In the genomic region with DNA sequence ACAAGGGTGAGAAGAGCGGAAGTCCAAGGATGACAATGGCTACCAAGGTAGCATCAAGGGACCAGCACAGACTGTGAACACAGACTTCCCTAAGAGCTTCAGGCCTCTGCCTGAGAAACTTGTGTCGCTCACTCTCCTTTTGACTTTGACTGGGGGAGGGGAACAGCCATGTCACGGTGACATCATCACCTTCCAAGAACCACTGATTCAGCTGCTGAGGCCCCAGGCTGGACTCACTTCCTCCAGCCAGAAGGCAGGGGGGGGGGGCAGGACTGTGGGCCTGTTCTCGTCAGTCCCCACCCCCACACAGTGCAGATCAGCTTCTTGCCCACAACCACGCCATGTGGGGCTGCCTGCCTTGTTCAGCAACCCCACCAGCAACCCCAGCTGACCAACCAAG, we compare ENCODE assay signal across 7 mouse cellular contexts. TPM values are rescaled to one million over a fixed set of nuclear protein-coding genes. Genes with fewer than 3 reads are reported as not detected.
DNase-seq lines count a peak whose midpoint lies in the region; ATAC-seq and TF ChIP-seq lines count a peak whose summit lies in the region.

No protein-coding gene starts in this region.

- peak; percentile 39 for ATAC-seq in heart, postnatal 0 days (ENCODE audit: insufficient read depth, low read depth)
- peak; percentile 22; the same call in 1 of the 2 replicates for ATAC-seq in limb, embryonic 13.5 days (ENCODE audit: low FRiP score, low read depth)
- peak; percentile 53 for ATAC-seq in midbrain, postnatal 0 days (ENCODE audit: low FRiP score)

- WGBS in heart, postnatal 0 days, result 36% methylated on average over 5 of the region's 5 CpGs
- 32% methylated on average over 5 of the region's 5 CpGs for WGBS in limb, embryonic 13.5 days
- WGBS in midbrain, postnatal 0 days, result 58% methylated on average over 5 of the region's 5 CpGs

- H3K36me3 ChIP-seq in heart, postnatal 0 days (replicated peaks; ENCODE audit: control insufficient read depth, insufficient read depth, low read length), result no peaks in the 10 kb centered on the region
- no peaks in the 10 kb centered on the region for H3K36me3 ChIP-seq in limb, embryonic 13.5 days
- H3K36me3 ChIP-seq in midbrain, postnatal 0 days (ENCODE audit: insufficient read depth, low read length), result no peaks in the 10 kb centered on the region

- TF ChIP-seq CTCF in heart, postnatal 0 days (IDR thresholded peaks at IDR 0.05; ENCODE audit: low read depth), result no peak
- no peak for TF ChIP-seq CTCF in midbrain, postnatal 0 days (IDR thresholded peaks at IDR 0.05)

- H3K27me3 ChIP-seq in heart, postnatal 0 days (ENCODE audit: control insufficient read depth, insufficient read depth, low read length), result no peaks in the 10 kb centered on the region
- H3K27me3 ChIP-seq in limb, embryonic 13.5 days, result no peaks in the 10 kb centered on the region
- no peaks in the 10 kb centered on the region for H3K27me3 ChIP-seq in midbrain, postnatal 0 days (ENCODE audit: insufficient read depth, low read length)

- peak; percentile 63 to 71 for DNase-seq in spleen, adult 18-20 months
- no peak for DNase-seq in spleen, adult 12 weeks (ENCODE audit: low spot score)
- DNase-seq in c-Kit-positive CD71-negative TER-119-negative erythroid progenitor cells, embryonic 14.5 days (ENCODE audit: low read depth), result peak; percentile 75
- DNase-seq in heart, postnatal 0 days (ENCODE audit: low spot score), result no peak
- DNase-seq in midbrain, postnatal 0 days (ENCODE audit: low spot score), result no peak
- DNase-seq in testis, postnatal 14 days (ENCODE audit: low spot score), result no peak

- H3K9ac ChIP-seq in heart, postnatal 0 days (replicated peaks; ENCODE audit: low read depth, low read length), result no peak overlapping the region
- no peak overlapping the region for H3K9ac ChIP-seq in limb, embryonic 13.5 days
- no peak overlapping the region for H3K9ac ChIP-seq in midbrain, postnatal 0 days (replicated peaks; ENCODE audit: low read length, poor library complexity, severe bottlenecking)

- H3K27ac ChIP-seq in heart, postnatal 0 days (ENCODE audit: low read depth), result peak overlapping the region; percentile 83; the same call in 1 of the 2 replicates
- no peak overlapping the region for H3K27ac ChIP-seq in limb, embryonic 13.5 days
- H3K27ac ChIP-seq in midbrain, postnatal 0 days (ENCODE audit: low read depth, low read length), result no peak overlapping the region

- no peak overlapping the region for H3K4me3 ChIP-seq in heart, postnatal 0 days (ENCODE audit: low read depth, low read length)
- no peak overlapping the region for H3K4me3 ChIP-seq in limb, embryonic 13.5 days
- H3K4me3 ChIP-seq in midbrain, postnatal 0 days (ENCODE audit: low read depth, low read length), result no peak overlapping the region

- TF ChIP-seq EP300 in heart, postnatal 0 days (IDR thresholded peaks at IDR 0.05; ENCODE audit: low read depth), result no peak

- H3K4me1 ChIP-seq in heart, postnatal 0 days (ENCODE audit: control insufficient read depth, insufficient read depth), result peaks cover 46% of the 10 kb centered on the region
- H3K4me1 ChIP-seq in limb, embryonic 13.5 days, result peaks cover 56% of the 10 kb centered on the region
- H3K4me1 ChIP-seq in midbrain, postnatal 0 days (ENCODE audit: insufficient read depth, low read length), result peaks cover 6% of the 10 kb centered on the region; the same call in 1 of the 2 replicates

- no peak overlapping the region for H3K4me2 ChIP-seq in heart, postnatal 0 days (ENCODE audit: low read depth, low read length)
- H3K4me2 ChIP-seq in limb, embryonic 13.5 days (replicated peaks), result no peak overlapping the region
- H3K4me2 ChIP-seq in midbrain, postnatal 0 days (ENCODE audit: low read depth, low read length, poor library complexity, severe bottlenecking), result no peak overlapping the region

- no peaks in the 10 kb centered on the region for H3K9me3 ChIP-seq in heart, postnatal 0 days (replicated peaks; ENCODE audit: control insufficient read depth, low read length)
- H3K9me3 ChIP-seq in limb, embryonic 13.5 days, result no peaks in the 10 kb centered on the region
- H3K9me3 ChIP-seq in midbrain, postnatal 0 days (ENCODE audit: low read length), result no peaks in the 10 kb centered on the region

RNA-seq across cellular contexts. Expression of a gene that starts 49.3 kb away (rescaled TPM):
- total RNA-seq in heart, postnatal 0 days (2014; rRNA removed; ENCODE audit: low replicate concordance), result 50.4 and 56.2 TPM in 2 replicates
- 3.1 and 3.9 TPM in 2 replicates for polyA plus RNA-seq in heart, postnatal 0 days (2015; fragmentation: Nextera tagmentation; extraction: Ambion mirVana)
- 5.8 and 6.0 TPM in 2 replicates for polyA plus RNA-seq in limb, embryonic 13.5 days (2015; fragmentation: Nextera tagmentation; extraction: Ambion mirVana)
- 30.1 and 44.2 TPM in 2 replicates for total RNA-seq in midbrain, postnatal 0 days (2014; rRNA removed)
- polyA plus RNA-seq in midbrain, postnatal 0 days (2015; fragmentation: Nextera tagmentation; extraction: Ambion mirVana), result 3.9 and 4.0 TPM in 2 replicates

Comparison
In these comparisons a context has a peak if more than half of its experiments do, and no peak if none do; other contexts are left out.
1. DNase-seq: peak in spleen, adult 18-20 months (2 of 2) and c-Kit-positive CD71-negative TER-119-negative erythroid progenitor cells, embryonic 14.5 days (single experiment); none in spleen, adult 12 weeks (single experiment), heart, postnatal 0 days (single experiment), midbrain, postnatal 0 days (single experiment) and testis, postnatal 14 days (single experiment).
2. Peak in every context shown above with its lines, with median percentiles within 50 percentile points of each other: ATAC-seq.